Mouse (Mus musculus): ENCODE results near the gene Sec14l1. TPM values are rescaled to one million over a fixed set of nuclear protein-coding genes. Genes with fewer than 3 reads are reported as not detected.
A peak's percentile ranks its signal among the peaks of the same experiment; 100 is the strongest.

Gene Sec14l1
- polyA plus RNA-seq, 1 experiment from 2014 or later, result 47.3 TPM

GRCm38 (mm10) chr11:117111967-117112648 lies 2.9 kb upstream of the Sec14l1 start:
- Histone ChIP-seq H3K4me3 (no peak overlapping the region), H3K9ac (no peak overlapping the region), H3K9me3 (no peaks in the 10 kb centered on the region), H3K4me2 (no peak overlapping the region), H3K4me1 (peaks cover 47% of the 10 kb centered on the region), H3K36me3 (no peaks in the 10 kb centered on the region; the same call in 1 of the 2 replicates), H3K27ac (peak overlapping the region; percentile 99; the same call in 1 of the 2 replicates), H3K27me3 (no peaks in the 10 kb centered on the region)
- ATAC-seq (ENCODE audit: insufficient number of reproducible peaks, insufficient read depth, low FRiP score, low TSS enrichment, low read depth), result no peak
- 89% methylated on average over 11 of the region's 11 CpGs for WGBS

GRCm38 (mm10) chr11:117112649-117113051 lies 2.3 kb upstream of the Sec14l1 start:
- Histone ChIP-seq H3K4me3 (no peak overlapping the region), H3K27me3 (no peaks in the 10 kb centered on the region), H3K9me3 (no peaks in the 10 kb centered on the region), H3K9ac (no peak overlapping the region), H3K36me3 (peaks cover under 1% of the 10 kb centered on the region), H3K4me1 (peaks cover 51% of the 10 kb centered on the region), H3K4me2 (no peak overlapping the region), H3K27ac (peak overlapping the region; percentile 99)
- ATAC-seq (ENCODE audit: insufficient number of reproducible peaks, insufficient read depth, low FRiP score, low TSS enrichment, low read depth), result no peak
- 50% methylated on average over 3 of the region's 3 CpGs for WGBS

- H3K4me2 ChIP-seq, result no peak overlapping the region
- ATAC-seq (ENCODE audit: insufficient number of reproducible peaks, insufficient read depth, low FRiP score, low TSS enrichment, low read depth), result no peak
- peaks cover 5% of the 10 kb centered on the region for H3K36me3 ChIP-seq
- 74% methylated on average over 5 of the region's 5 CpGs for WGBS
- H3K4me3 ChIP-seq, result no peak overlapping the region
- no peaks in the 10 kb centered on the region for H3K27me3 ChIP-seq
- H3K9me3 ChIP-seq, result no peaks in the 10 kb centered on the region
- peaks cover 56% of the 10 kb centered on the region for H3K4me1 ChIP-seq
- no peak overlapping the region for H3K9ac ChIP-seq
- peak overlapping the region; percentile 99 for H3K27ac ChIP-seq
These were observed 1.6 kb upstream of the Sec14l1 start for GRCm38 (mm10) chr11:117113377-117113776.

GRCm38 (mm10) chr11:117114231-117114591 lies 757 bp upstream of the Sec14l1 start:
- no peak for ATAC-seq (ENCODE audit: insufficient number of reproducible peaks, insufficient read depth, low FRiP score, low TSS enrichment, low read depth)
- peak overlapping the region; percentile 69 for H3K9ac ChIP-seq
- WGBS, result 44% methylated on average over 13 of the region's 13 CpGs
- H3K9me3 ChIP-seq, result no peaks in the 10 kb centered on the region
- no peaks in the 10 kb centered on the region for H3K27me3 ChIP-seq
- H3K27ac ChIP-seq, result peak overlapping the region; percentile 99
- H3K4me3 ChIP-seq, result peak overlapping the region; percentile 89
- peaks cover 5% of the 10 kb centered on the region for H3K36me3 ChIP-seq
- H3K4me2 ChIP-seq, result peak overlapping the region; percentile 83
- peaks cover 56% of the 10 kb centered on the region for H3K4me1 ChIP-seq

GRCm38 (mm10) chr11:117115346-117116219 lies 615 bp downstream of the Sec14l1 start:
- Histone ChIP-seq H3K4me3 (peak overlapping the region; percentile 89), H3K9me3 (no peaks in the 10 kb centered on the region), H3K36me3 (peaks cover 5% of the 10 kb centered on the region), H3K9ac (peak overlapping the region; percentile 89), H3K4me2 (peak overlapping the region; percentile 83), H3K27ac (peak overlapping the region; percentile 99), H3K27me3 (no peaks in the 10 kb centered on the region), H3K4me1 (peaks cover 63% of the 10 kb centered on the region)
- WGBS, result under 1% methylated on average over 48 of the region's 54 CpGs
- ATAC-seq (ENCODE audit: insufficient number of reproducible peaks, insufficient read depth, low FRiP score, low TSS enrichment, low read depth), result peak; percentile 61

GRCm38 (mm10) chr11:117116350-117117303 lies 1.7 kb downstream of the Sec14l1 start:
- no peaks in the 10 kb centered on the region for H3K9me3 ChIP-seq
- H3K4me3 ChIP-seq, result peak overlapping the region; percentile 89
- peak overlapping the region; percentile 83 for H3K4me2 ChIP-seq
- peaks cover 74% of the 10 kb centered on the region for H3K4me1 ChIP-seq
- 30% methylated on average over 18 of the region's 18 CpGs for WGBS
- H3K27me3 ChIP-seq, result no peaks in the 10 kb centered on the region
- peak overlapping the region; percentile 99 for H3K27ac ChIP-seq
- peak overlapping the region; percentile 89 for H3K9ac ChIP-seq
- peaks cover 10% of the 10 kb centered on the region for H3K36me3 ChIP-seq
- ATAC-seq (ENCODE audit: insufficient number of reproducible peaks, insufficient read depth, low FRiP score, low TSS enrichment, low read depth), result no peak

GRCm38 (mm10) chr11:117117321-117117720 lies 2.4 kb downstream of the Sec14l1 start:
- ATAC-seq (ENCODE audit: insufficient number of reproducible peaks, insufficient read depth, low FRiP score, low TSS enrichment, low read depth), result no peak
- H3K9ac ChIP-seq, result peak overlapping the region; percentile 32; the same call in 1 of the 2 replicates
- no peaks in the 10 kb centered on the region for H3K9me3 ChIP-seq
- no peaks in the 10 kb centered on the region for H3K27me3 ChIP-seq
- peaks cover 15% of the 10 kb centered on the region for H3K36me3 ChIP-seq
- peak overlapping the region; percentile 41; the same call in 1 of the 2 replicates for H3K27ac ChIP-seq
- peak overlapping the region; percentile 89; the same call in 1 of the 2 replicates for H3K4me3 ChIP-seq
- peaks cover 81% of the 10 kb centered on the region for H3K4me1 ChIP-seq
- peak overlapping the region; percentile 83 for H3K4me2 ChIP-seq
- 51% methylated on average over 18 of the region's 18 CpGs for WGBS

GRCm38 (mm10) chr11:117117791-117118190 lies 2.8 kb downstream of the Sec14l1 start:
- 91% methylated on average over 7 of the region's 7 CpGs for WGBS
- no peak overlapping the region for H3K4me3 ChIP-seq
- H3K4me2 ChIP-seq, result peak overlapping the region; percentile 83; the same call in 1 of the 2 replicates

GRCm38 (mm10) chr11:117118248-117118647 lies 3.3 kb downstream of the Sec14l1 start:
- Histone ChIP-seq H3K9me3 (no peaks in the 10 kb centered on the region), H3K4me2 (peak overlapping the region; percentile 83), H3K27ac (peak overlapping the region; percentile 57), H3K4me1 (peaks cover 82% of the 10 kb centered on the region), H3K9ac (peak overlapping the region; percentile 46; the same call in 1 of the 2 replicates), H3K4me3 (no peak overlapping the region), H3K36me3 (peaks cover 21% of the 10 kb centered on the region), H3K27me3 (no peaks in the 10 kb centered on the region)
- WGBS, result 57% methylated on average over 4 of the region's 4 CpGs
- no peak for ATAC-seq (ENCODE audit: insufficient number of reproducible peaks, insufficient read depth, low FRiP score, low TSS enrichment, low read depth)

More at GRCm38 (mm10) chr11:117117791-117118190, 2.8 kb downstream of the Sec14l1 start:
- peaks cover 18% of the 10 kb centered on the region for H3K36me3 ChIP-seq
- no peak overlapping the region for H3K9ac ChIP-seq
- H3K4me1 ChIP-seq, result peaks cover 82% of the 10 kb centered on the region
- ATAC-seq (ENCODE audit: insufficient number of reproducible peaks, insufficient read depth, low FRiP score, low TSS enrichment, low read depth), result no peak
- H3K27me3 ChIP-seq, result no peaks in the 10 kb centered on the region
- peak overlapping the region; percentile 57; the same call in 1 of the 2 replicates for H3K27ac ChIP-seq
- H3K9me3 ChIP-seq, result no peaks in the 10 kb centered on the region

GRCm38 (mm10) chr11:117118721-117119321 lies 3.9 kb downstream of the Sec14l1 start:
- H3K4me3 ChIP-seq, result no peak overlapping the region
- no peaks in the 10 kb centered on the region for H3K9me3 ChIP-seq
- H3K27ac ChIP-seq, result peak overlapping the region; percentile 57
- H3K4me1 ChIP-seq, result peaks cover 85% of the 10 kb centered on the region
- no peaks in the 10 kb centered on the region for H3K27me3 ChIP-seq
- peaks cover 21% of the 10 kb centered on the region for H3K36me3 ChIP-seq
- 35% methylated on average over 11 of the region's 11 CpGs for WGBS
- H3K9ac ChIP-seq, result peak overlapping the region; percentile 46; the same call in 1 of the 2 replicates
- no peak for ATAC-seq (ENCODE audit: insufficient number of reproducible peaks, insufficient read depth, low FRiP score, low TSS enrichment, low read depth)
- peak overlapping the region; percentile 83 for H3K4me2 ChIP-seq

All from embryonic facial prominence, embryonic 13.5 days (tissue).